Mouse (Mus musculus): Measurements from ENCODE around the gene Ajuba. TPM values are rescaled to one million over a fixed set of nuclear protein-coding genes. Genes with fewer than 3 reads are reported as not detected.

Ajuba gene
- polyA plus RNA-seq, 1 experiment, result 1.0 TPM

- H3K36me3 ChIP-seq (replicated peaks; ENCODE audit: low read length), result peaks cover 38% of the 10 kb centered on the region
- H3K9me3 ChIP-seq, result no peaks in the 10 kb centered on the region
- H3K4me1 ChIP-seq, result peaks cover 59% of the 10 kb centered on the region
- H3K27me3 ChIP-seq (replicated peaks), result no peaks in the 10 kb centered on the region
- TF ChIP-seq FLI1 (IDR thresholded peaks at IDR 0.05; ENCODE audit: low read length) (no peak), GATA1 (IDR thresholded peaks at IDR 0.05; ENCODE audit: borderline replicate concordance, low read length) (no peak)
- H3K4me3 ChIP-seq (replicated peaks), result no peak overlapping the region
These were observed 16.7 kb upstream of the Ajuba start for GRCm38 (mm10) chr14:54594055-54594454.

DNA sequence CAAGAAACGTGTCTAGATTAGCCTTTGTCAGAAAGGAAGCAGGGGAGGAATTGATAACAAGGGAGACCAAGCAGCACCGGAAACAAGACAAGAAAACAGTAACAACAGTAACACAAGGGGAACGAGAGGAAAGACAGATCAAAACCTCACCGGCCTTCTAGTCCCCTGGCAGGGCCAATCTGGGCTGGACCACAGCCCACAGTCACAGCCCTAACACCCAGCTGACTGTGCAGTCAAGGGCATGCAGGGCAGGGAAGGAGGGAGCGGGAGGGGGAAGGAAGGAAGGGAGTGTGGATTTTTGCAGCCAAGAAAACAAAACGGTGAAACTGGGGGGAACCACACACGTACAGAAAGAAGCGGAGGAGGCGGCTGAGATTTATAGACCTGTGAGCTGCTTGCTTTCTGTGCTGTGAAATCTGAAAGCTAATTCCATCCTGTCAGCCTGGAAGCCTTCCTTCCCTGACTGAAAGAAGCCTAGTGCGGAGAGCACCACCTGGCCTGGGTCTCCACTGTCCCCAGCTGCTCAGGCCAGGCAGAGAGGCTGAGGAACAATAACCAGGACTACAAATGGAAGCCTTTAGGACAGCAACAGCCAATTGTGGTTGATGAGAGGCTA, 15.1 kb upstream of the Ajuba start:
- peak overlapping the region; percentile 85 for H3K4me3 ChIP-seq (replicated peaks)
- H3K4me1 ChIP-seq, result peaks cover 67% of the 10 kb centered on the region
- H3K36me3 ChIP-seq (replicated peaks; ENCODE audit: low read length), result peaks cover 32% of the 10 kb centered on the region
- H3K9me3 ChIP-seq, result no peaks in the 10 kb centered on the region
- no peaks in the 10 kb centered on the region for H3K27me3 ChIP-seq (replicated peaks)
- TF ChIP-seq GATA1 (IDR thresholded peaks at IDR 0.05; ENCODE audit: borderline replicate concordance, low read length) (peak; percentile 49; the same call in 1 of the 3 replicates), FLI1 (IDR thresholded peaks at IDR 0.05; ENCODE audit: low read length) (no peak)

- H3K27me3 ChIP-seq (replicated peaks), result no peaks in the 10 kb centered on the region
- TF ChIP-seq FLI1 (IDR thresholded peaks at IDR 0.05; ENCODE audit: low read length) (no peak), GATA1 (IDR thresholded peaks at IDR 0.05; ENCODE audit: borderline replicate concordance, low read length) (no peak)
These were observed 13.7 kb upstream of the Ajuba start for GRCm38 (mm10) chr14:54591056-54591455.

DNA sequence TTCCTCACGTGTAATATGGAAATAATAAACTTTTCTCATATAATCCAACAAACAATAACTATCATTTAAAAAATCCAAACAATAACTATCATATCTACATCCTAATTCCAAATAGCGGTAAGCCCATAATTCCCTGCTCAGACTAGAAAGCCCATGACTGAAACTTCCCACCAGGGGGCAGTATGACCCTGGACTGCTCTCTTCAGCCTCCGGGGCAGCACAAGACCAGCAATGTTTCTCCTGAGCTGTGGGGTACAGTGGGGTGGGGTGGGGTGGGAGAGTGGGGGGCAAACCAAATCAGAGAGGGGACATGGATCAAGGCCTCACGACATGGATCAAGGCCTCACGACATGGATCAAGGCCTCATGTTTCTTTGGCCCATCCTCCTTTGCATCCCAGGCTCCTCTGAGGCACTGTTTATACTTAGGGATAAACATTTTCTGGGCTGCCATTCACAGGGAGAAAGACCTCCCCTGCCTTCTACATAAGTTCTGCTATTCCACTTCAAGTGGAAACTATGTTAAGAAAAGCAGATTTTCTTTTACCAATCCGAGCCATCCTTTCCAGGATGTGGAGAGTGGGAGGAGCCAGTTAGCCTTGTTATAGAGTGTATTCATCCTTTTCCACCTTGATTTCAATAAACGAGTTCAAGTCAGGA, 6.5 kb upstream of the Ajuba start:
- no peaks in the 10 kb centered on the region for H3K27me3 ChIP-seq (replicated peaks)
- no peak overlapping the region for H3K4me3 ChIP-seq (replicated peaks)
- peaks cover 41% of the 10 kb centered on the region for H3K4me1 ChIP-seq
- peaks cover 33% of the 10 kb centered on the region for H3K36me3 ChIP-seq (replicated peaks; ENCODE audit: low read length)
- TF ChIP-seq FLI1 (IDR thresholded peaks at IDR 0.05; ENCODE audit: low read length), result no peak
- no peak for TF ChIP-seq GATA1 (IDR thresholded peaks at IDR 0.05; ENCODE audit: borderline replicate concordance, low read length)
- no peaks in the 10 kb centered on the region for H3K9me3 ChIP-seq

More at GRCm38 (mm10) chr14:54591056-54591455, 13.7 kb upstream of the Ajuba start:
- Histone ChIP-seq H3K4me1 (peaks cover 64% of the 10 kb centered on the region), H3K36me3 (replicated peaks; ENCODE audit: low read length) (peaks cover 34% of the 10 kb centered on the region), H3K4me3 (replicated peaks) (no peak overlapping the region), H3K9me3 (no peaks in the 10 kb centered on the region)

GRCm38 (mm10) chr14:54582536-54582935, 5.2 kb upstream of the Ajuba start:
- Histone ChIP-seq H3K9me3 (no peaks in the 10 kb centered on the region), H3K36me3 (replicated peaks; ENCODE audit: low read length) (peaks cover 33% of the 10 kb centered on the region), H3K27me3 (replicated peaks) (peaks cover 2% of the 10 kb centered on the region), H3K4me1 (peaks cover 43% of the 10 kb centered on the region), H3K4me3 (replicated peaks) (peak overlapping the region; percentile 47)
- TF ChIP-seq GATA1 (IDR thresholded peaks at IDR 0.05; ENCODE audit: borderline replicate concordance, low read length), result no peak

DNA sequence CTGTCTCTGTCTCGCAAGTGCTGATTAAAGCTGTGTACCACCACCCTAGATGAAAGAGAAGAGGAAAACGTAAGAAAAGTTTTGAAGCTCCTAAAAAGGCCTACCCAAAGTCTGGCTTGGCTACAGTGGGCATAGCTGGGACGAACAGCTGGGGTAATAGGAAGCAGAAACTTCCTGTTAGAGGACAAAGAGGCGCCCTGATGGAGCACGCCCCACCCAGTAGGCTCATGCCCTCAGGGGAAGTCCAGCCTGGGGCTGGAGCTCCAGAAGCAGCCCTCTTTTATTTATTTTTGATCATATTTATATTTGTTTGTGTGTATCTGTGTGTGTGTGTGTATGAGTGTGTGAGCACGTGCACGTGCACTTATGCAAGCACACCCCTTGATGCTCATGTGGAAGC, 2.3 kb upstream of the Ajuba start:
- Histone ChIP-seq H3K9me3 (no peaks in the 10 kb centered on the region), H3K27me3 (replicated peaks) (peaks cover 31% of the 10 kb centered on the region), H3K4me1 (peaks cover 64% of the 10 kb centered on the region), H3K36me3 (replicated peaks; ENCODE audit: low read length) (peaks cover 17% of the 10 kb centered on the region), H3K4me3 (replicated peaks) (no peak overlapping the region)
- TF ChIP-seq GATA1 (IDR thresholded peaks at IDR 0.05; ENCODE audit: borderline replicate concordance, low read length), result no peak
- no peak for TF ChIP-seq FLI1 (IDR thresholded peaks at IDR 0.05; ENCODE audit: low read length)

- Histone ChIP-seq H3K4me3 (replicated peaks) (peak overlapping the region; percentile 94), H3K27me3 (replicated peaks) (peaks cover 47% of the 10 kb centered on the region), H3K4me1 (peaks cover 70% of the 10 kb centered on the region)
These were observed 705 bp upstream of the Ajuba start for GRCm38 (mm10) chr14:54578063-54578462.

GRCm38 (mm10) chr14:54576241-54577088, 893 bp downstream of the Ajuba start:
- Histone ChIP-seq H3K36me3 (replicated peaks; ENCODE audit: low read length) (peaks cover 3% of the 10 kb centered on the region), H3K4me1 (peaks cover 69% of the 10 kb centered on the region), H3K9me3 (no peaks in the 10 kb centered on the region), H3K27me3 (replicated peaks) (peaks cover 53% of the 10 kb centered on the region), H3K4me3 (replicated peaks) (peak overlapping the region; percentile 94)
- no peak for TF ChIP-seq FLI1 (IDR thresholded peaks at IDR 0.05; ENCODE audit: low read length)
- TF ChIP-seq GATA1 (IDR thresholded peaks at IDR 0.05; ENCODE audit: borderline replicate concordance, low read length), result no peak

More at GRCm38 (mm10) chr14:54578063-54578462, 705 bp upstream of the Ajuba start:
- no peaks in the 10 kb centered on the region for H3K9me3 ChIP-seq
- TF ChIP-seq FLI1 (IDR thresholded peaks at IDR 0.05; ENCODE audit: low read length) (no peak), GATA1 (IDR thresholded peaks at IDR 0.05; ENCODE audit: borderline replicate concordance, low read length) (no peak)
- peaks cover 6% of the 10 kb centered on the region for H3K36me3 ChIP-seq (replicated peaks; ENCODE audit: low read length)

- TF ChIP-seq FLI1 (IDR thresholded peaks at IDR 0.05; ENCODE audit: low read length) (no peak), GATA1 (IDR thresholded peaks at IDR 0.05; ENCODE audit: borderline replicate concordance, low read length) (no peak)
- Histone ChIP-seq H3K4me1 (peaks cover 66% of the 10 kb centered on the region), H3K36me3 (replicated peaks; ENCODE audit: low read length) (peaks cover 9% of the 10 kb centered on the region), H3K9me3 (no peaks in the 10 kb centered on the region), H3K27me3 (replicated peaks) (peaks cover 60% of the 10 kb centered on the region), H3K4me3 (replicated peaks) (peak overlapping the region; percentile 79)
These were observed 1.7 kb downstream of the Ajuba start for GRCm38 (mm10) chr14:54575631-54576030.
